30 mouse cellular contexts compared by ENCODE assay signal in genomic region chr7:131880150-131880549, GRCm38 (mm10).
DNase-seq lines count a peak whose midpoint lies in the region; ATAC-seq lines count a peak whose summit lies in the region.
"Had no signal": no experiment of that assay in that cellular context is flagged by ENCODE, and none has a peak within 500 bp of the region (broad histone marks: within the 10 kb centered on the region; RNA-seq: fewer than 3 reads in every experiment).

No protein-coding gene starts in this region.

- no peak overlapping the region for H3K4me3 ChIP-seq in embryonic facial prominence, embryonic 13.5 days
- H3K4me3 ChIP-seq in embryonic facial prominence, embryonic 10.5 days = no peak overlapping the region
- no peak overlapping the region for H3K4me3 ChIP-seq in lung, embryonic 15.5 days
- H3K4me3 ChIP-seq in stomach, embryonic 16.5 days (replicated peaks; ENCODE audit: low read length) = no peak overlapping the region
- H3K4me3 ChIP-seq: embryonic facial prominence, embryonic 15.5 days; forebrain, embryonic 12.5 days; heart, embryonic 10.5 days; heart, embryonic 15.5 days; hindbrain, embryonic 12.5 days; intestine, embryonic 15.5 days; layer of hippocampus, adult 2 months; limb, embryonic 13.5 days; megakaryocyte, embryonic 14.5 days; midbrain, embryonic 12.5 days; neural tube, embryonic 13.5 days had no signal

- WGBS in embryonic facial prominence, embryonic 13.5 days = 85% methylated on average over 5 of the region's 5 CpGs
- WGBS in embryonic facial prominence, embryonic 10.5 days = 84% methylated on average over 5 of the region's 5 CpGs
- WGBS in lung, embryonic 15.5 days = 68% methylated on average over 5 of the region's 5 CpGs
- 56% methylated on average over 5 of the region's 5 CpGs for WGBS in stomach, embryonic 16.5 days

- H3K9me3 ChIP-seq in embryonic facial prominence, embryonic 13.5 days = no peaks in the 10 kb centered on the region
- no peaks in the 10 kb centered on the region for H3K9me3 ChIP-seq in embryonic facial prominence, embryonic 10.5 days
- no peaks in the 10 kb centered on the region for H3K9me3 ChIP-seq in lung, embryonic 15.5 days
- no peaks in the 10 kb centered on the region for H3K9me3 ChIP-seq in stomach, embryonic 16.5 days (replicated peaks; ENCODE audit: control insufficient read depth, low read length)
- H3K9me3 ChIP-seq: embryonic facial prominence, embryonic 15.5 days; forebrain, embryonic 12.5 days; heart, embryonic 10.5 days; heart, embryonic 15.5 days; hindbrain, embryonic 12.5 days; intestine, embryonic 15.5 days; limb, embryonic 13.5 days; megakaryocyte, embryonic 14.5 days; midbrain, embryonic 12.5 days; neural tube, embryonic 13.5 days had no signal

- peaks cover 55% of the 10 kb centered on the region for H3K27me3 ChIP-seq in embryonic facial prominence, embryonic 13.5 days
- H3K27me3 ChIP-seq in embryonic facial prominence, embryonic 10.5 days (replicated peaks; ENCODE audit: low read depth, poor library complexity, severe bottlenecking) = peaks cover 49% of the 10 kb centered on the region
- no peaks in the 10 kb centered on the region for H3K27me3 ChIP-seq in lung, embryonic 15.5 days
- no peaks in the 10 kb centered on the region for H3K27me3 ChIP-seq in stomach, embryonic 16.5 days (ENCODE audit: control insufficient read depth, insufficient read depth, low read length)
- H3K27me3 ChIP-seq: intestine, embryonic 15.5 days had no signal

- 0 out of 2 replicates have a peak, but pooled peaks cover 2% of the 10 kb centered on the region for H3K4me1 ChIP-seq in embryonic facial prominence, embryonic 13.5 days
- peaks cover 21% of the 10 kb centered on the region for H3K4me1 ChIP-seq in embryonic facial prominence, embryonic 10.5 days
- peaks cover 8% of the 10 kb centered on the region; the same call in 1 of the 2 replicates for H3K4me1 ChIP-seq in lung, embryonic 15.5 days
- H3K4me1 ChIP-seq in stomach, embryonic 16.5 days (ENCODE audit: control insufficient read depth, insufficient read depth, low read length) = no peaks in the 10 kb centered on the region
- H3K4me1 ChIP-seq: embryonic facial prominence, embryonic 15.5 days; forebrain, embryonic 12.5 days; heart, embryonic 10.5 days; heart, embryonic 15.5 days; hindbrain, embryonic 12.5 days; intestine, embryonic 15.5 days; limb, embryonic 13.5 days; megakaryocyte, embryonic 14.5 days; midbrain, embryonic 12.5 days; neural tube, embryonic 13.5 days had no signal

- no peak for DNase-seq in embryonic facial prominence, embryonic 10.5 days (ENCODE audit: low spot score)
- peak; percentile 55 for DNase-seq in lung, postnatal 25 days (ENCODE audit: low spot score)
- no peak for DNase-seq in Muller cell, postnatal 12 days (ENCODE audit: inconsistent ontology term)
- no peak for DNase-seq in layer of hippocampus, adult 18-20 months (ENCODE audit: low spot score in 2 of 2)
- no peak for DNase-seq in gastrocnemius, adult 8-10 months (ENCODE audit: low spot score in 2 of 2)
- DNase-seq: adrenal gland, postnatal 14 days; cerebellum, adult 11 months; cerebellum, adult 9-11 months; embryo, embryonic 11 days; gastrocnemius, postnatal 14 days; kidney, adult 2 months; kidney, postnatal 10 days; thymus, adult 2 months; thymus, postnatal 4 days had no signal

- ATAC-seq in embryonic facial prominence, embryonic 13.5 days (ENCODE audit: insufficient number of reproducible peaks, insufficient read depth, low FRiP score, low TSS enrichment, low read depth) = 0 out of 2 replicates have a peak, but pooled peaks have one; percentile 13
- peak; percentile 83 for ATAC-seq in lung, embryonic 15.5 days (ENCODE audit: borderline replicate concordance, extremely low read depth, low FRiP score, low TSS enrichment)
- ATAC-seq in stomach, embryonic 16.5 days (ENCODE audit: insufficient read depth, low FRiP score) = peak; percentile 60; the same call in 1 of the 2 replicates
- ATAC-seq: hindbrain, postnatal 0 days; intestine, embryonic 15.5 days had no signal

- no peak overlapping the region for H3K9ac ChIP-seq in embryonic facial prominence, embryonic 13.5 days
- no peak overlapping the region for H3K9ac ChIP-seq in lung, embryonic 15.5 days
- H3K9ac ChIP-seq in stomach, embryonic 16.5 days (ENCODE audit: low read length) = no peak overlapping the region
- H3K9ac ChIP-seq: embryonic facial prominence, embryonic 15.5 days; forebrain, embryonic 12.5 days; heart, embryonic 15.5 days; hindbrain, embryonic 12.5 days; intestine, embryonic 15.5 days; limb, embryonic 13.5 days; midbrain, embryonic 12.5 days; neural tube, embryonic 13.5 days had no signal

- no peak overlapping the region for H3K27ac ChIP-seq in embryonic facial prominence, embryonic 13.5 days
- no peak overlapping the region for H3K27ac ChIP-seq in embryonic facial prominence, embryonic 10.5 days (replicated peaks)
- H3K27ac ChIP-seq in lung, embryonic 15.5 days = peak overlapping the region; percentile 56
- H3K27ac ChIP-seq in stomach, embryonic 16.5 days (ENCODE audit: low read length) = no peak overlapping the region
- H3K27ac ChIP-seq: embryonic facial prominence, embryonic 15.5 days; forebrain, embryonic 12.5 days; heart, embryonic 10.5 days; heart, embryonic 15.5 days; hindbrain, embryonic 12.5 days; hindbrain, postnatal 0 days; intestine, embryonic 15.5 days; layer of hippocampus, adult 2 months; limb, embryonic 13.5 days; midbrain, embryonic 12.5 days; neural tube, embryonic 13.5 days had no signal

- H3K36me3 ChIP-seq in embryonic facial prominence, embryonic 13.5 days = no peaks in the 10 kb centered on the region
- no peaks in the 10 kb centered on the region for H3K36me3 ChIP-seq in embryonic facial prominence, embryonic 10.5 days (replicated peaks)
- H3K36me3 ChIP-seq in lung, embryonic 15.5 days = no peaks in the 10 kb centered on the region
- H3K36me3 ChIP-seq in stomach, embryonic 16.5 days (ENCODE audit: control insufficient read depth, insufficient read depth, low read length) = no peaks in the 10 kb centered on the region
- H3K36me3 ChIP-seq: embryonic facial prominence, embryonic 15.5 days; forebrain, embryonic 12.5 days; heart, embryonic 10.5 days; heart, embryonic 15.5 days; hindbrain, embryonic 12.5 days; intestine, embryonic 15.5 days; limb, embryonic 13.5 days; midbrain, embryonic 12.5 days; neural tube, embryonic 13.5 days had no signal

- H3K4me2 ChIP-seq in embryonic facial prominence, embryonic 13.5 days = no peak overlapping the region
- H3K4me2 ChIP-seq in lung, embryonic 15.5 days = no peak overlapping the region
- no peak overlapping the region for H3K4me2 ChIP-seq in stomach, embryonic 16.5 days (ENCODE audit: low read depth, low read length)
- H3K4me2 ChIP-seq: embryonic facial prominence, embryonic 15.5 days; forebrain, embryonic 12.5 days; heart, embryonic 15.5 days; hindbrain, embryonic 12.5 days; intestine, embryonic 15.5 days; limb, embryonic 13.5 days; liver, embryonic 11.5 days; midbrain, embryonic 12.5 days; neural tube, embryonic 13.5 days had no signal

Comparison
In these comparisons a context has a peak if more than half of its experiments do, and no peak if none do; other contexts are left out.
1. ATAC-seq: peak in every context shown above with its lines; median percentile 83 in lung, embryonic 15.5 days; 60 in stomach, embryonic 16.5 days; 13 in embryonic facial prominence, embryonic 13.5 days.